Mouse (Mus musculus) ES-E14 (cell line): Measurements from ENCODE around the gene Ntrk2. TPM values are rescaled to one million over a fixed set of nuclear protein-coding genes. Genes with fewer than 3 reads are reported as not detected.

ENCODE experiments used
- DNase-seq: peaks from one replicate; pipeline ENCODE4 v3.0.0-alpha.2; 2013; ENCODE audit warnings: low read depth, low spot score
- H3K27ac ChIP-seq: 2 replicates; pipeline ENCODE4 v1.5.1; 2012; ENCODE audit warnings: low read depth, mild to moderate bottlenecking, low read length, moderate library complexity, mixed read lengths; ENCODE audit not compliant: poor library complexity, insufficient read depth, severe bottlenecking
- H3K36me3 ChIP-seq: 2 replicates; pipeline ENCODE4 v1.6.1; 2012; ENCODE audit warnings: mild to moderate bottlenecking, low read length, moderate library complexity, mixed read lengths; ENCODE audit not compliant: control insufficient read depth, poor library complexity, insufficient read depth, severe bottlenecking
- H3K4me1 ChIP-seq, 2 experiments: fragments of 150-350 bp in 1 of 2; sonication (generic) in 1 of 2; 2 replicates each; pipeline ENCODE4 v1.6.1; 2012; ENCODE audit warnings: low read length in 2 of 2, mild to moderate bottlenecking in 1 of 2, mixed read lengths in 1 of 2; ENCODE audit not compliant: control insufficient read depth in 2 of 2, insufficient read depth in 2 of 2, poor library complexity in 1 of 2
- H3K4me3 ChIP-seq, 2 experiments: fragments of 150-350 bp in 1 of 2; sonication (generic) in 1 of 2; 2 replicates each; pipeline ENCODE4 v1.5.1; 2012; ENCODE audit warnings: low read length in 2 of 2, low read depth in 1 of 2, mild to moderate bottlenecking in 1 of 2, mixed read lengths in 1 of 2; ENCODE audit not compliant: insufficient read depth in 1 of 2, poor library complexity in 1 of 2, severe bottlenecking in 1 of 2
- H3K9ac ChIP-seq: 2 replicates; pipeline ENCODE4 v1.6.1; 2012; ENCODE audit warnings: low read depth, mild to moderate bottlenecking, low read length, mixed read lengths; ENCODE audit not compliant: poor library complexity, insufficient read depth, severe bottlenecking
- H3K9me3 ChIP-seq: fragments of 150-350 bp; sonication (generic); 2 replicates; pipeline ENCODE4 v1.6.1; 2012; ENCODE audit warnings: low read depth, mild to moderate bottlenecking, low read length; ENCODE audit not compliant: control insufficient read depth, insufficient read depth
- CHD2 ChIP-seq: IDR thresholded peaks from 2 replicates; pipeline ENCODE4 v1.6.1; 2014; ENCODE audit warnings: mild to moderate bottlenecking, low read depth, low read length, inconsistent platforms
- HCFC1 ChIP-seq: IDR thresholded peaks from 2 replicates; pipeline ENCODE4 v1.6.1; 2012; ENCODE audit warnings: low read length, inconsistent platforms, borderline replicate concordance; ENCODE audit not compliant: insufficient read depth
- MAFK ChIP-seq: IDR thresholded peaks from 2 replicates; pipeline ENCODE4 v1.6.1; 2014; ENCODE audit warnings: mild to moderate bottlenecking, low read depth, low read length, inconsistent platforms; ENCODE audit not compliant: insufficient read depth
- ZC3H11A ChIP-seq: IDR thresholded peaks from 2 replicates; pipeline ENCODE4 v1.6.1; 2012; ENCODE audit warnings: low read depth, mild to moderate bottlenecking, inconsistent platforms, low read length, borderline replicate concordance
- ZNF384 ChIP-seq: IDR thresholded peaks from 2 replicates; pipeline ENCODE4 v1.6.1; 2012; ENCODE audit warnings: low read depth, low read length, inconsistent platforms
- in situ Hi-C, 2 experiments: fragments of 600-800 bp; cut with MboI; formaldehyde crosslinking; loops; one replicate each; pipeline ENCODE4 v1.15.1; 2025; ENCODE audit warnings: low sequenced_read_pairs in 2 of 2, inconsistent platforms in 1 of 2; ENCODE audit not compliant: unreplicated experiment in 2 of 2
- total RNA-seq: library from RNA; depleted of rRNA; stranded (reverse); fragments of 300-350 nt; gene quantifications from 2 replicates; pipeline ENCODE4 v1.2.3, GENCODE M21; 2012

Gene Ntrk2
- total RNA-seq, 1 experiment = 5.0 TPM

DNA sequence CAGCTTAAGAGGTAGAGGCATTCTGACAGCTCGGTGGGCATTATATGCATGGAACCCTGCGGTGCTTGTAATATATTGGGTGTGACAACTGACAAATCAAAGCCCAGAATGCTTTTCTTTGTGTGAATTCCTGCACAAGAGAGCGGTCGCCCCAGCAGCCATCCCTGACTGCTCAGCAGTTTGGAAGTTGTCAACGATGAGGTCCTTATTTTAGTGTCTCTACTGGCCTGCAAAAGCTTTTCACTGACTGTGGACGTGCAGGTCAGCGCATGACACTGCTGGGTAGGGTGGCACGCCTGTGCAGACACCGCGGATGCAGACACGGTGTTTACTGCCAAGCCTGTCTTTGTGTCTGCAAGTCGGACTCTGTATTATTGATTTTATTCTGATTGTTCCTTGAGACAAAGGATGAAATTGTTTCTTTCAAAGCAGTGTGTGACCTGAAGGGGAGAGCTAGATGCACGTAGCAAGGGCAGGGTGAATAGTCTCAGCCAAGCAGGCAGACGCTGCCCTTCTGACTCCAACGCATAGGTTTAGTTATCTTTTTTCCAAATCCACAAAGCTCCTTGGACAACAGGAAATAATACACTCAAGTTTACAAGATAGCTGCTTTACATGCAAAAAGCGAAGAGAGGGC is 204.6 kb downstream of the Ntrk2 start:
- H3K4me3 ChIP-seq = 0 out of 4 replicates have a peak overlapping the region, but pooled peaks of 1 of the 2 experiments have one; percentile 22
- TF ChIP-seq HCFC1 (no peak), ZC3H11A (no peak), ZNF384 (no peak), MAFK (no peak), CHD2 (no peak)
- peaks cover 8 to 12% of the 10 kb centered on the region in 2 experiments; a peak in 3 of 4 replicates for H3K4me1 ChIP-seq
- no peak overlapping the region for H3K27ac ChIP-seq
- no peak overlapping the region for H3K9ac ChIP-seq
- H3K36me3 ChIP-seq = no peaks in the 10 kb centered on the region
- no peaks in the 10 kb centered on the region for H3K9me3 ChIP-seq
- no peak for DNase-seq
- in situ Hi-C loops = no loop called here

- TF ChIP-seq CHD2 (peak; percentile 60; the same call in 1 of the 2 replicates), HCFC1 (no peak), ZNF384 (no peak)
- Histone ChIP-seq H3K4me3 (0 out of 4 replicates have a peak overlapping the region, but pooled peaks of 1 of the 2 experiments have one; percentile 22), H3K9ac (no peak overlapping the region), H3K36me3 (no peaks in the 10 kb centered on the region), H3K27ac (no peak overlapping the region), H3K9me3 (no peaks in the 10 kb centered on the region), H3K4me1 (peaks cover 8 to 12% of the 10 kb centered on the region in 2 experiments; a peak in 3 of 4 replicates)
- in situ Hi-C loops = no loop called here
- peak; percentile 61 for DNase-seq
These were observed 205.1 kb downstream of the Ntrk2 start for GRCm38 (mm10) chr13:59011530-59011903.

DNA sequence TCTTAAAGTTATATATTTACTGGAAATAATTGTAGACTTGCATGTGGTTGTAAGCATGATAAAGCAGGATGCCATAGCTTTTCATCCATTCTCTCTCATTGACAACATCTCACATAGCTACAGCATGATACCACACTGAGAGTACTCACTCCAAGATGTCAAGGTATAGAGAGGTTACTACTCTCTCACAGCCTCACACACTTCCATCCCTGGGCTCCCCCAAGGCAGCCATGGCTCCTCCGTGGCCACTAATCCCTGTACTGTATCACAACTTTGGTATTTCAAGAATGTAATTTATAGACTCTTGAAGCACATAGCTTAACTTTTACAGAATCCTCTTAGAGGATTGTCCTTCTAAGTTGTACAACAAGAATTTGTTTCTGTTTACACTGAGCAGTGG is 209.0 kb downstream of the Ntrk2 start:
- Histone ChIP-seq H3K36me3 (no peaks in the 10 kb centered on the region), H3K4me3 (no peak overlapping the region), H3K4me1 (peaks cover 8 to 12% of the 10 kb centered on the region in 2 experiments; a peak in 3 of 4 replicates), H3K9ac (no peak overlapping the region), H3K9me3 (no peaks in the 10 kb centered on the region), H3K27ac (no peak overlapping the region)
- in situ Hi-C loops = no loop called here
- DNase-seq = no peak
- TF ChIP-seq ZC3H11A = no peak
- no peak for TF ChIP-seq CHD2
- TF ChIP-seq ZNF384 = no peak
- no peak for TF ChIP-seq HCFC1
- TF ChIP-seq MAFK = no peak

DNA sequence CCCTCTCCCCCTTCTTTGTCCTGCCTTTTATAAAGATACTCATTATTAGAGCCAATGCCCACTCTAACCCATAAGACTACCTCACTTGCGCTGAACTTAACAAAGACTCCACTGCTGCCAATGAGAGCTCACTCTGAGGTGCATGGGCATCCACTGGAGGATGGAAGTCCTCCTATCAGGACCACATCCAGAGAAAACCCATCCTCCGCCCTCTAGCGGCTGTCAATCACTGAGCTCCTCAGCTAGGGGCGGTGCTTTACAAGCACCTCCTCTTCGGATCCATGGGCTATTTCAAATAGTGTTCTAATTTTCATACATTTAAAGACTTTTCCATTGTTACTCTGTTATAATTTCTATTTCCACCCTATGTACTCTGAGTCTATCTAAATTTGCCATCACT is 210.8 kb downstream of the Ntrk2 start:
- no peak overlapping the region for H3K9ac ChIP-seq
- no peak overlapping the region for H3K27ac ChIP-seq
- in situ Hi-C loops = no loop called here
- no peaks in the 10 kb centered on the region for H3K9me3 ChIP-seq
- no peaks in the 10 kb centered on the region for H3K36me3 ChIP-seq
- TF ChIP-seq ZC3H11A (no peak), HCFC1 (no peak)
- no peaks in the 10 kb centered on the region for H3K4me1 ChIP-seq
- no peak overlapping the region for H3K4me3 ChIP-seq
- peak; percentile 27 for DNase-seq
